Mouse (Mus musculus) heart, postnatal 0 days (tissue): ENCODE measurements around the gene Supt4a.

Experiments
- CTCF ChIP-seq: IDR thresholded peaks from 2 replicates; pipeline ENCODE4 v1.5.1; 2016; ENCODE audit warnings: antibody characterized with exemption, control low read depth, low read depth
- EP300 ChIP-seq: IDR thresholded peaks from 2 replicates; pipeline ENCODE4 v1.6.1; 2016; ENCODE audit warnings: antibody characterized with exemption, low read depth

DNA sequence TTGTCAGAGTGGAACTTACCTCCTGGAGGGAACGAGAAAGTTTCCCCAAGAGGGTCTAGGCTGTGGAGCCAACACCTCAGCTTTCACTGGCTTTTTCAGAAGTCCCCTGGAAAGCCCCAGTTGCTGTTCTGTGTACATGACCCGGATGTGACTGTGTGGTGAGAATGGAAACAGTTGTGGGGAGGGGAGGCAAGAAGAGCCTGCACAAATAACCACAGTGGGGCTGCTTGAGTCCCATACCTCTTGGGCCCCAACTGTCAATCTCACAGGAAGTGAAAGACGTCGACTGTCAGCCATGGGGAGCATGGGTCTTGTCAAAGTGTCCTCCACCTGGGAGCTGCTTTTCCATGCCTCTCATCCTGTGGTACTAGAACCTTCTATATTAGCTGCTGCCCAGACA lies 7.6 kb downstream of the Supt4a start:
- TF ChIP-seq CTCF (no peak), EP300 (no peak)
